Mouse (Mus musculus) cerebellum, postnatal 25 days (tissue): ENCODE measurements around the gene Stk26.

ENCODE experiments used
- DNase-seq, 2 experiments: peaks; one replicate each; pipeline ENCODE4 v3.0.0; 2021; ENCODE audit warnings: mixed read lengths in 2 of 2

The Stk26 gene

DNA sequence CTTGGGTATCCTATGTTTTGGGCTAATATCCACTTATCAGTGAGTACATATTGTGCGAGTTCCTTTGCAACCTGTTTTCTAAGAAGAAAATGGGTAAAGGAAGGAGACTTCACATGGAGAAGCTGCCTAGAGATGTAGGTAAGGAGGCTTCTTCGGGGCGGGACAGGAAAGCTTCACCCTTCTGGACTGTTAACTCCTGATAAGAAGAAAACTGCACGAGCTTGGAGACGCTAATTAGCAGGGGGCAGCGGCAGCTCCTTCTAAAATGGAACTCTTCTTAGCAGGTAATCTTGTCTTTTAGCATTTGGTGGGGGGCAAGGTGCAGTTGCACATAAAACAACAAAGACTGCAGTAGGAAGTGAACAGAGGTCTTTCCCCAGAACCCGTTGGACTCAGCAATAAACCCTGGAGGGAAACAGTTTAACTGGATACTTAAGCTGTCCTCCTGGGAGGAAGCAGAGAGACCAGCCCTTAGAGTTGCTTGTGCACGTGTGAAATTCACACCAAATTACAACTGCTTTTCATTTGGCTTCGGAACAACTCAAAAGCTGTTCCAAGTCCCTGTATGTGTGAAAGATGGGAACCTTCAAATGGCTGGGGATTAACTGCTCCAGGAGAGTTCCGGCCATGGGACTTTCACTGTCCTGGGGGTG, 86.2 kb downstream of the Stk26 start:
- DNase-seq = no peak

- DNase-seq = no peak
Observed at GRCm38 (mm10) chrX:50930309-50930708, 89.5 kb downstream of the Stk26 start.

DNA sequence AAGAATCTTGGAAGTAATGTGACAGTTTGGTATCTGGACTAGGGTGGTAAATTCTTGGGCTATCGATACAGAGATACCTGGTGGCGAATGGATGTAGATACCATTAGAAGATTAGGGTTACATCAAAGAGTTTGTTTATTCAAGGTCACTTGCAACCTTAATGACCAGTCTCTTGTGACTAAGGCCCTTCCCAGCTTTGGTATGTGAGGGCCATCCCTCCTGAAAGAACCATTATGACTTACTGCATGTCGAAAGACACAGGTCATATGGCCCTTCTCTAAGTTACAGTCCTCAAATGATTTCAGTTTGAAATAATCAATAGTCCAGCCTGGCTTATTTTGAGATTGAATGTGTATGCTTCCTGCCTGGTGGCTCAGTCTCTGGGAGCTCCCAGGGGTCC, 96.3 kb downstream of the Stk26 start:
- no peak for DNase-seq

- no peak for DNase-seq
Observed at GRCm38 (mm10) chrX:50942610-50943009, 101.8 kb downstream of the Stk26 start, which contains the start of gene Frmd7. TSS of gene Frmd7 (minus strand) at chrX:50942710.
